Mouse (Mus musculus) heart, adult 2 months (tissue): ENCODE measurements around the gene Fscn3. TPM values are rescaled to one million over a fixed set of nuclear protein-coding genes. Genes with fewer than 3 reads are reported as not detected.
A peak's percentile ranks its signal among the peaks of the same experiment; 100 is the strongest.

Experiments used
- DNase-seq, 2 experiments: peaks; one replicate each; pipeline ENCODE4 v3.0.0; 2021
- H3K27ac ChIP-seq: fragments of 200-600 bp; 2 replicates; pipeline ENCODE4 v1.8.1; 2022
- H3K27me3 ChIP-seq: fragments of 200-500 bp; 2 replicates; pipeline ENCODE4 v1.6.1; 2012; ENCODE audit warnings: mild to moderate bottlenecking, low read length, inconsistent platforms, mixed read lengths; ENCODE audit not compliant: control insufficient read depth, insufficient read depth
- H3K36me3 ChIP-seq: fragments of 200-500 bp; 2 replicates; pipeline ENCODE4 v1.6.1; 2012; ENCODE audit warnings: low read length, inconsistent platforms; ENCODE audit not compliant: control insufficient read depth, insufficient read depth
- H3K4me1 ChIP-seq: fragments of 200-500 bp; 2 replicates; pipeline ENCODE4 v1.6.1; 2011; ENCODE audit warnings: low read length; ENCODE audit not compliant: control insufficient read depth, insufficient read depth
- H3K4me3 ChIP-seq: fragments of 200-600 bp; 2 replicates; pipeline ENCODE4 v1.8.1; 2022
- H3K79me2 ChIP-seq: fragments of 200-500 bp; replicated peaks from 2 replicates; pipeline ENCODE4 v1.6.1; 2012; ENCODE audit warnings: mild to moderate bottlenecking, inconsistent platforms, low read length, moderate library complexity, mixed read lengths; ENCODE audit not compliant: control insufficient read depth, insufficient read depth
- H3K9ac ChIP-seq: fragments of 200-500 bp; 2 replicates; pipeline ENCODE4 v1.6.1; 2012; ENCODE audit warnings: low read depth, mild to moderate bottlenecking, control low read depth, inconsistent platforms, low read length, mixed read lengths
- CTCF ChIP-seq: fragments of 200-600 bp; IDR thresholded peaks from 2 replicates; pipeline ENCODE4 v1.8.1; 2022; ENCODE audit warnings: antibody characterized with exemption, mild to moderate bottlenecking, moderate library complexity
- EP300 ChIP-seq: fragments of 200-500 bp; IDR thresholded peaks from 2 replicates; pipeline ENCODE4 v1.6.1; 2011; ENCODE audit warnings: low read depth, low read length, control low read depth; ENCODE audit not compliant: insufficient read depth
- POLR2A ChIP-seq: fragments of 200-500 bp; IDR thresholded peaks from 2 replicates; pipeline ENCODE4 v1.6.1; 2011; ENCODE audit warnings: mild to moderate bottlenecking, low read depth, low read length, control low read depth; ENCODE audit not compliant: insufficient read depth
- WGBS: fragments of 180-500 bp; shearing (Covaris S2); methylation state at CpG from one replicate; pipeline ENCODE4 v1.1.7; 2018; 5-methylcytosine and 5-hydroxymethylcytosine counted together
- intact Hi-C: fragments of 180-260 bp; cut with DNase I; formaldehyde crosslinking; loops from one replicate; pipeline ENCODE4 v1.15.1; 2025
- polyA plus RNA-seq: library from polyadenylated mRNA; depleted of rRNA; stranded (reverse); fragments of >200 nt; gene quantifications from 2 replicates; pipeline ENCODE4 v1.2.3, GENCODE M21; 2012
- total RNA-seq, 2 experiments: library from RNA; stranded (reverse); gene quantifications; 2 replicates each; pipeline ENCODE4 v1.2.3; 2021

Fscn3 gene
- total and polyA plus RNA-seq, 3 experiments = not detected

DNA sequence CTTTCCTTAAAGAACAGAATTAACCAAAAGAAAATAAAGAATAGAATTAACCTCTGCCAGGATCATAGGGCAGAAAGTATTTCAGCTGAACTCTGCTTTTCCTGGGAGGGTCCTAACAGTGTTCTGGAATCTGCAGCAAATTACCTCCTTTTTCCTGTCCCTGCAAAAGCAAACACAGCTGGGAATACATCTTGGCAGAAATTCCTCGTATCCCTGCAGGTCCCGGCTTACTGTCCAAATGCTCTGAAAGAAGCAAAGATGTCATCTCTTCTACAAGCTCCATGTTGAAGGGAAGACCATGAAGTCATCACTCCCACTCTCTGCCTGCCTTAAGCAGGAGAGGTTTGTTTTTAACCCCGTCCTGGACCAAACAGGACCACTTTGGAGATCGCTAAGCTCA, 10.6 kb upstream of the Fscn3 start:
- Histone ChIP-seq H3K9ac (no peak overlapping the region), H3K27ac (peak overlapping the region; percentile 83), H3K27me3 (no peaks in the 10 kb centered on the region), H3K4me3 (peak overlapping the region; percentile 46; the same call in 1 of the 2 replicates), H3K36me3 (peaks cover 21% of the 10 kb centered on the region), H3K4me1 (peaks cover 15% of the 10 kb centered on the region), H3K79me2 (peaks cover 3% of the 10 kb centered on the region; the same call in 1 of the 2 replicates)
- intact Hi-C loops = no loop called here
- peak; percentile 56; the same call in 1 of the 2 replicates for TF ChIP-seq POLR2A
- TF ChIP-seq EP300 = 0 out of 2 replicates have a peak, but pooled peaks have one; percentile 45
- TF ChIP-seq CTCF = no peak
- DNase-seq = peak; percentile 26 to 33
- WGBS = 27% methylated on average over 4 of the region's 4 CpGs

- WGBS = 20% methylated on average over 14 of the region's 14 CpGs
- peaks cover 19% of the 10 kb centered on the region for H3K4me1 ChIP-seq
- peak overlapping the region; percentile 56 for H3K9ac ChIP-seq
- H3K27me3 ChIP-seq = no peaks in the 10 kb centered on the region
- peak; percentile 92 to 93 for DNase-seq
- H3K27ac ChIP-seq = peak overlapping the region; percentile 83
- peak overlapping the region; percentile 46 for H3K4me3 ChIP-seq
- peaks cover 3% of the 10 kb centered on the region; the same call in 1 of the 2 replicates for H3K79me2 ChIP-seq
- intact Hi-C loops = no loop called here
- TF ChIP-seq EP300 = no peak
- TF ChIP-seq CTCF = peak; percentile 57
- TF ChIP-seq POLR2A = peak; percentile 58; the same call in 1 of the 2 replicates
- H3K36me3 ChIP-seq = peaks cover 21% of the 10 kb centered on the region
Measured at GRCm38 (mm10) chr6:28418449-28418848, 9.1 kb upstream of the Fscn3 start.

DNA sequence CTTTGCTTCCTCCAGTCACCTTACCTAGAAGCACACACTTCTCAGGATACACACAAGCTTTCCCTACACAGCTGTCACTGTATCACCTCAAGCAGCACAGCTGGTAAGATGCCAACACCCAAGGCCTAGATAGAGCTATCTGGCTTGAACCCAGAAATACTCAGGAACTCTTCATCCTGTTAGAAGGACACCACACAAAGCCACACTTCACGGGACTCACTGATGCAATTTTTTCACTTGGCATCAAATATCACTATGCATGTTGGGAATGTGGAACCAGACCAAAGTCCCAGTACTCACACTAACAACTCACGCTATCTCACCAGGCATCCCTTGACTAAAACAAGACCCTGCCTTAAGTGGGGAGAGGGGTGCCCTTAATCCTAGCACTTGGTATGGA, 7.9 kb upstream of the Fscn3 start:
- no peak for DNase-seq
- TF ChIP-seq EP300 (no peak), CTCF (no peak), POLR2A (no peak)
- H3K36me3 ChIP-seq = peaks cover 21% of the 10 kb centered on the region
- intact Hi-C loops = loop anchor here (5.0 kb wide), 3 partner anchors 43 to 413 kb away; partner anchors contain the start of gene Lrrc4
- H3K9ac ChIP-seq = no peak overlapping the region
- no peaks in the 10 kb centered on the region for H3K27me3 ChIP-seq
- WGBS = 15% methylated on average over 2 of the region's 2 CpGs
- H3K79me2 ChIP-seq = peaks cover 5% of the 10 kb centered on the region
- H3K4me3 ChIP-seq = no peak overlapping the region
- H3K4me1 ChIP-seq = peaks cover 23% of the 10 kb centered on the region
- H3K27ac ChIP-seq = no peak overlapping the region; the same call in 1 of the 2 replicates

DNA sequence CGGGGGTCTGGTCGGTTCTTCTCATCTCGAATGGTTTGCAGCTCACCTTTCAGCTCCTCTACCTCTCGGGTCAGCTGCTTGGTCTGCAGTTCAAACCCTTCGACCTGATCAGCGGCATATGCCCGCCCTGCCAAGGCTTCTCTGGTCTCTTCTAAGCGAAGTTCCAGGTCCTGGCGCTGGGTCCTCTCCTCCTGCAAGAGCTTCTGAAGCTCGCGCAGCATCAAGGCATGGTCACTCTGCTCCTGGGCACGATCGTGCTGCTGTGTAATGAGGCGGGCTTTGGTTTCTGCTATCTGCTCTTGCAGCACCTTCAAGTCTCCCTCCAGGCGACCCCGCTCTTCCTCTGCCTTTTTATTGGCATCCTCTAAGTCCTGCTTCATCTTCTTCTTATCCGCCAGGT, 7.2 kb upstream of the Fscn3 start:
- peak overlapping the region; percentile 70; the same call in 1 of the 2 replicates for H3K9ac ChIP-seq
- peak overlapping the region; percentile 95 for H3K4me3 ChIP-seq
- no peaks in the 10 kb centered on the region for H3K27me3 ChIP-seq
- intact Hi-C loops = loop anchor here (5.0 kb wide), 3 partner anchors 42 to 412 kb away; partner anchors contain the start of gene Lrrc4
- TF ChIP-seq POLR2A (no peak), EP300 (no peak), CTCF (no peak)
- no peak for DNase-seq
- peaks cover 20% of the 10 kb centered on the region for H3K36me3 ChIP-seq
- 76% methylated on average over 17 of the region's 17 CpGs for WGBS
- H3K79me2 ChIP-seq = peaks cover 5% of the 10 kb centered on the region
- no peak overlapping the region for H3K27ac ChIP-seq
- H3K4me1 ChIP-seq = peaks cover 26% of the 10 kb centered on the region

DNA sequence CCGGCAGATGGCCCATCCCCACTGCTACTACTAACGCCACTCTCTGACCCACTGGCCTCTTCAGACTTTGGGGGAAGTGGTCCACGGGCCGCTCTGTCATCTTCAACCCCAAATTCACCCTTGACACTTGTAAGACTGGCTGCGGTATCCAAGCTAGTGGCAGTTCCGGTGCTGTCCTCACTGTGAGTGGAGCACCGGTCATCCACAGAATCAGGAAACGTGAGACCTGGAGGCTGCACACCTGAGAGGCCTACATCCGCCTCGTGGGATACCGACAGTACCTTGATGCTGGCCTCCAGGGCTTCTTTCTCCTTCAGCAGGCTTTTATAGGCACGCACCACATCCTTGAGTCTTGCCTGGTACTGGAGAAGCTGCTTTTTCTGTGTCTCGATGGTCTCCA, 6.7 kb upstream of the Fscn3 start:
- H3K4me1 ChIP-seq = peaks cover 23% of the 10 kb centered on the region
- H3K27me3 ChIP-seq = no peaks in the 10 kb centered on the region
- peak overlapping the region; percentile 95 for H3K4me3 ChIP-seq
- H3K9ac ChIP-seq = peak overlapping the region; percentile 70
- peaks cover 5% of the 10 kb centered on the region for H3K79me2 ChIP-seq
- 15% methylated on average over 13 of the region's 13 CpGs for WGBS
- intact Hi-C loops = loop anchor here (5.0 kb wide), 3 partner anchors 41 to 411 kb away; partner anchors contain the start of gene Lrrc4
- peak overlapping the region; percentile 84 for H3K27ac ChIP-seq
- peak in 1 of 2 experiments; percentile 27 for DNase-seq
- H3K36me3 ChIP-seq = peaks cover 17% of the 10 kb centered on the region
- TF ChIP-seq CTCF = no peak
- no peak for TF ChIP-seq EP300
- no peak for TF ChIP-seq POLR2A

DNA sequence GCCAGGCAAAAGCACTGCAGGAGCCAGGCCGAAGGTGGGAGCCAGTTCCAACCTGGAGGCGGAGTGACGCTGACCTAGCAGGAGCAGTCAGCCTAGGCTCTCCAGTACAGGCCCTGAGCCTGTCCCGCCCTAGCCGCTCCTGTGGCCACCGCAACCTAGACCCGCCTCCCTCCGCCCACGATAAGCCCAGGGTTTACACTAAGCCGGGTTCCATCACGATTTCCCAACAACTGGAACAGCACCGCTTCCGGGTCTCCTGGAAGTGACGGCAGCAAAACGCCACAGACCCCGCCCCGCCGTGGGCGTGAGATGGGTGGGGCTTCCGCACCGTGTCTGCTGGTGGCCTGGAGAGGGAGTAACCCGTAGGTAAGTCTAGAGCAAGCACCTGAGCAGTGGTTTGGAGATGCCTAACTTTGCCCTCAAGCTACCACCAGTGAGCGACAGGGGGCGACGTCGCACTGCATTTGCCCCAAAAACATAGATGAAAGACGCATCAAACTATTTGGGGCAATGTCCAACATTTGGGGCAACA, 6.1 kb upstream of the Fscn3 start:
- peaks cover 13% of the 10 kb centered on the region for H3K36me3 ChIP-seq
- intact Hi-C loops = loop anchor here (5.0 kb wide), 3 partner anchors 41 to 411 kb away; partner anchors contain the start of gene Lrrc4
- TF ChIP-seq EP300 = peak; percentile 70; the same call in 1 of the 2 replicates
- peak; percentile 83 for TF ChIP-seq POLR2A
- peak; percentile 73 for TF ChIP-seq CTCF
- peak overlapping the region; percentile 95 for H3K4me3 ChIP-seq
- H3K4me1 ChIP-seq = peaks cover 23% of the 10 kb centered on the region
- peak overlapping the region; percentile 70 for H3K9ac ChIP-seq
- H3K27me3 ChIP-seq = no peaks in the 10 kb centered on the region
- H3K79me2 ChIP-seq = peaks cover 5% of the 10 kb centered on the region
- peak overlapping the region; percentile 84 for H3K27ac ChIP-seq
- under 1% methylated on average over 27 of the region's 27 CpGs for WGBS
- DNase-seq = peak; percentile 96 to 98
